Mouse (Mus musculus) myocyte (in vitro differentiated cells): ENCODE data around the gene B3galt6. TPM values are rescaled to one million over a fixed set of nuclear protein-coding genes. Genes with fewer than 3 reads are reported as not detected.
A peak's percentile ranks its signal among the peaks of the same experiment; 100 is the strongest.

ENCODE experiments used
- H3K27me3 ChIP-seq: one replicate; pipeline ENCODE4 v1.6.1; 2011; ENCODE audit not compliant: control insufficient read depth, insufficient read depth, insufficient read length
- H3K36me3 ChIP-seq: one replicate; pipeline ENCODE4 v1.6.1; 2011; ENCODE audit not compliant: control insufficient read depth, insufficient read depth
- H3K4me2 ChIP-seq: one replicate; pipeline ENCODE4 v1.6.1; 2011; ENCODE audit warnings: low read depth, control low read depth
- H3K4me3 ChIP-seq: one replicate; pipeline ENCODE4 v1.5.1; 2011; ENCODE audit warnings: mild to moderate bottlenecking, control low read depth, moderate library complexity
- H3K79me2 ChIP-seq: one replicate; pipeline ENCODE4 v1.6.1; 2011; ENCODE audit not compliant: control insufficient read depth, insufficient read depth
- H3ac ChIP-seq: one replicate; pipeline ENCODE4 v1.6.1; 2011; ENCODE audit not compliant: control insufficient read depth, insufficient read length
- CEBPB ChIP-seq: IDR thresholded peaks from 2 replicates; pipeline ENCODE4 v1.6.1; 2011; ENCODE audit warnings: mild to moderate bottlenecking, moderate library complexity; ENCODE audit not compliant: poor library complexity, insufficient read depth, severe bottlenecking
- E2F4 ChIP-seq: IDR thresholded peaks from one replicate; pipeline ENCODE4 v1.6.1; 2011; ENCODE audit warnings: mild to moderate bottlenecking, control low read depth, moderate library complexity; ENCODE audit not compliant: insufficient read depth
- MAX ChIP-seq: IDR thresholded peaks from one replicate; pipeline ENCODE4 v1.6.1; 2011; ENCODE audit warnings: low read depth, mild to moderate bottlenecking, control low read depth
- MYOD1 ChIP-seq, 3 experiments: IDR thresholded peaks; one replicate each; pipeline ENCODE4 v1.6.1; 2011; ENCODE audit warnings: control low read depth in 2 of 3, low read depth in 2 of 3, mild to moderate bottlenecking in 2 of 3, moderate library complexity in 1 of 3; ENCODE audit not compliant: insufficient read length in 2 of 3, control insufficient read depth in 1 of 3
- MYOG ChIP-seq, 3 experiments: IDR thresholded peaks; one replicate each; pipeline ENCODE4 v1.6.1; 2011; ENCODE audit warnings: control low read depth in 2 of 3, low read depth in 2 of 3, mild to moderate bottlenecking in 2 of 3; ENCODE audit not compliant: insufficient read length in 2 of 3, control insufficient read depth in 1 of 3, insufficient read depth in 1 of 3
- POLR2A ChIP-seq: IDR thresholded peaks from one replicate; pipeline ENCODE4 v1.6.1; 2011; ENCODE audit warnings: low read depth, mild to moderate bottlenecking, control low read depth, moderate library complexity; ENCODE audit not compliant: insufficient read length
- POLR2AphosphoS2 ChIP-seq: IDR thresholded peaks from one replicate; pipeline ENCODE4 v1.6.1; 2011; ENCODE audit warnings: low read depth, control low read depth; ENCODE audit not compliant: insufficient read length
- REST ChIP-seq: IDR thresholded peaks from one replicate; pipeline ENCODE4 v1.6.1; 2011; ENCODE audit warnings: mild to moderate bottlenecking, control low read depth, moderate library complexity; ENCODE audit not compliant: insufficient read depth, insufficient read length
- SRF ChIP-seq: IDR thresholded peaks from one replicate; pipeline ENCODE4 v1.6.1; 2011; ENCODE audit warnings: low read depth; ENCODE audit not compliant: control insufficient read depth, insufficient read length
- TCF12 ChIP-seq: IDR thresholded peaks from one replicate; pipeline ENCODE4 v1.6.1; 2011; ENCODE audit warnings: mild to moderate bottlenecking, control low read depth; ENCODE audit not compliant: poor library complexity, insufficient read depth, severe bottlenecking
- TCF3 ChIP-seq: IDR thresholded peaks from one replicate; pipeline ENCODE4 v1.6.1; 2011; ENCODE audit warnings: low read depth, control low read depth; ENCODE audit not compliant: insufficient read length
- USF1 ChIP-seq: IDR thresholded peaks from one replicate; pipeline ENCODE4 v1.6.1; 2011; ENCODE audit warnings: low read depth, mild to moderate bottlenecking, control low read depth, moderate library complexity
- polyA plus RNA-seq: library from polyadenylated mRNA; unstranded; fragments of >200 nt; fragmentation: generic; extraction: Trizol; gene quantifications from one replicate; pipeline ENCODE4 v1.2.1, GENCODE M21; 2012; ENCODE audit warnings: missing spikeins

B3galt6 gene
- polyA plus RNA-seq, 1 experiment = 5.4 TPM

GRCm38 (mm10) chr4:156032856-156033255 is 40.4 kb upstream of the B3galt6 start:
- Histone ChIP-seq H3K4me3 (no peak overlapping the region), H3K4me2 (peak overlapping the region; percentile 75), H3ac (no peak overlapping the region), H3K27me3 (peaks cover 21% of the 10 kb centered on the region), H3K36me3 (no peaks in the 10 kb centered on the region), H3K79me2 (no peaks in the 10 kb centered on the region)
- TF ChIP-seq MYOD1 (IDR thresholded peaks at IDR 0.05; ENCODE audit: control insufficient read depth in 1 of 3, insufficient read length in 2 of 3, low read depth in 2 of 3) (peak in 1 of 3 experiments; percentile 7), TCF12 (no peak), TCF3 (no peak), POLR2A (no peak), MYOG (IDR thresholded peaks at IDR 0.05; ENCODE audit: control insufficient read depth in 1 of 3, insufficient read depth in 1 of 3, insufficient read length in 2 of 3, low read depth in 2 of 3) (no peak)

- H3K4me2 ChIP-seq = peak overlapping the region; percentile 75
- no peak for TF ChIP-seq CEBPB
- no peak for TF ChIP-seq MAX
- no peak for TF ChIP-seq USF1
- TF ChIP-seq MYOD1 (IDR thresholded peaks at IDR 0.05; ENCODE audit: control insufficient read depth in 1 of 3, insufficient read length in 2 of 3, low read depth in 2 of 3) = peak in 2 of 3 experiments; percentile 37 to 66
- peak; percentile 35 for TF ChIP-seq POLR2A
- no peak for TF ChIP-seq TCF3
- peak in 2 of 3 experiments; percentile 51 to 63 for TF ChIP-seq MYOG (IDR thresholded peaks at IDR 0.05; ENCODE audit: control insufficient read depth in 1 of 3, insufficient read depth in 1 of 3, insufficient read length in 2 of 3, low read depth in 2 of 3)
- TF ChIP-seq REST = no peak
- no peak for TF ChIP-seq POLR2AphosphoS2
- TF ChIP-seq E2F4 = no peak
- no peak for TF ChIP-seq TCF12
- H3K4me3 ChIP-seq = peak overlapping the region; percentile 58
- H3K36me3 ChIP-seq = no peaks in the 10 kb centered on the region
- H3ac ChIP-seq = peak overlapping the region; percentile 19
- H3K79me2 ChIP-seq = no peaks in the 10 kb centered on the region
- H3K27me3 ChIP-seq = peaks cover 21% of the 10 kb centered on the region
These were observed 39.3 kb upstream of the B3galt6 start for GRCm38 (mm10) chr4:156031593-156032391.

- Histone ChIP-seq H3K4me2 (peak overlapping the region; percentile 75), H3K79me2 (no peaks in the 10 kb centered on the region), H3ac (peak overlapping the region; percentile 19), H3K36me3 (no peaks in the 10 kb centered on the region), H3K4me3 (peak overlapping the region; percentile 58), H3K27me3 (peaks cover 19% of the 10 kb centered on the region)
- TF ChIP-seq USF1 (no peak), POLR2A (peak; percentile 53)
These were observed 38.8 kb upstream of the B3galt6 start for GRCm38 (mm10) chr4:156031255-156031592.

GRCm38 (mm10) chr4:156030651-156031118 is 38.2 kb upstream of the B3galt6 start:
- H3K4me3 ChIP-seq = peak overlapping the region; percentile 58
- no peaks in the 10 kb centered on the region for H3K36me3 ChIP-seq
- peak overlapping the region; percentile 19 for H3ac ChIP-seq
- peaks cover 14% of the 10 kb centered on the region for H3K27me3 ChIP-seq
- TF ChIP-seq CEBPB (no peak), MYOG (IDR thresholded peaks at IDR 0.05; ENCODE audit: control insufficient read depth in 1 of 3, insufficient read depth in 1 of 3, insufficient read length in 2 of 3, low read depth in 2 of 3) (no peak), TCF12 (no peak), MAX (no peak), MYOD1 (IDR thresholded peaks at IDR 0.05; ENCODE audit: control insufficient read depth in 1 of 3, insufficient read length in 2 of 3, low read depth in 2 of 3) (no peak), POLR2AphosphoS2 (no peak), TCF3 (no peak), POLR2A (no peak), REST (no peak), E2F4 (no peak), SRF (no peak), USF1 (no peak)
- H3K4me2 ChIP-seq = peak overlapping the region; percentile 75
- H3K79me2 ChIP-seq = no peaks in the 10 kb centered on the region

- no peaks in the 10 kb centered on the region for H3K27me3 ChIP-seq
- no peak for TF ChIP-seq MYOG (IDR thresholded peaks at IDR 0.05; ENCODE audit: control insufficient read depth in 1 of 3, insufficient read depth in 1 of 3, insufficient read length in 2 of 3, low read depth in 2 of 3)
- TF ChIP-seq E2F4 = no peak
- TF ChIP-seq POLR2A = no peak
- no peak for TF ChIP-seq REST
- no peak for TF ChIP-seq SRF
- TF ChIP-seq USF1 = no peak
- no peak for TF ChIP-seq CEBPB
- no peak for TF ChIP-seq TCF3
- no peak for TF ChIP-seq MYOD1 (IDR thresholded peaks at IDR 0.05; ENCODE audit: control insufficient read depth in 1 of 3, insufficient read length in 2 of 3, low read depth in 2 of 3)
- TF ChIP-seq POLR2AphosphoS2 = no peak
- TF ChIP-seq MAX = no peak
- TF ChIP-seq TCF12 = no peak
- no peak overlapping the region for H3K4me2 ChIP-seq
- no peak overlapping the region for H3K4me3 ChIP-seq
- no peaks in the 10 kb centered on the region for H3K36me3 ChIP-seq
- no peaks in the 10 kb centered on the region for H3K79me2 ChIP-seq
- no peak overlapping the region for H3ac ChIP-seq
These were observed 36.1 kb upstream of the B3galt6 start for GRCm38 (mm10) chr4:156028580-156028979.
